17 mouse cellular contexts compared by ENCODE assay signal in genomic region chr2:10008593-10008992, GRCm38 (mm10).
"Had no signal": no experiment of that assay in that cellular context is flagged by ENCODE, and none has a peak within 500 bp of the region (broad histone marks: within the 10 kb centered on the region; RNA-seq: fewer than 3 reads in every experiment).

No protein-coding gene starts in this region.

- H3K4me1 ChIP-seq: stomach, embryonic 15.5 days had no signal

- H3K9me3 ChIP-seq: limb, embryonic 10.5 days; limb, embryonic 13.5 days; stomach, embryonic 15.5 days had no signal

- H3K4me2 ChIP-seq: limb, embryonic 13.5 days; midbrain, embryonic 11.5 days; stomach, embryonic 15.5 days had no signal

- H3K4me3 ChIP-seq: layer of hippocampus, adult 2 months; limb, embryonic 10.5 days; limb, embryonic 13.5 days; stomach, embryonic 15.5 days had no signal

- H3K27ac ChIP-seq: layer of hippocampus, adult 2 months; limb, embryonic 10.5 days; limb, embryonic 13.5 days; stomach, embryonic 15.5 days had no signal

- H3K9ac ChIP-seq: limb, embryonic 13.5 days; stomach, embryonic 15.5 days had no signal

- H3K27me3 ChIP-seq: limb, embryonic 13.5 days; stomach, embryonic 15.5 days had no signal

- ATAC-seq: intestine, postnatal 0 days had no signal

- DNase-seq: kidney, adult 2 months; kidney, postnatal 14 days; layer of hippocampus, adult 9-11 months; lung, adult 2 months; lung, postnatal 14 days; lung, postnatal 4 days; midbrain, embryonic 14.5 days; right cerebral cortex, adult 18-20 months; right cerebral cortex, postnatal 25 days; spleen, adult 18-20 months; thymus, postnatal 36 days had no signal

- H3K36me3 ChIP-seq: limb, embryonic 10.5 days; limb, embryonic 13.5 days; stomach, embryonic 15.5 days had no signal
